Mouse (Mus musculus) T-helper 17 cell (primary cell): ENCODE results near the gene Synpo2.

Experiments used
- in situ Hi-C, 2 experiments: fragments of 300-600 bp; cut with MboI, MseI; formaldehyde crosslinking; loops; 1 replicate in 1 of 2; 2 replicates in 1 of 2; pipeline ENCODE4 v1.15.1; 2025; ENCODE audit warnings: high pct_unique_total_duplicates in 2 of 2

The Synpo2 gene

GRCm38 (mm10) chr3:123095111-123095510, 140.8 kb downstream of the Synpo2 start:
- in situ Hi-C loops: no loop called here

- in situ Hi-C loops: no loop called here
Observed at GRCm38 (mm10) chr3:123093640-123094361, 142.1 kb downstream of the Synpo2 start.

- in situ Hi-C loops: no loop called here
Observed at GRCm38 (mm10) chr3:123092913-123093639, 142.9 kb downstream of the Synpo2 start.

GRCm38 (mm10) chr3:123092442-123092841, 143.5 kb downstream of the Synpo2 start:
- in situ Hi-C loops: no loop called here

GRCm38 (mm10) chr3:123089297-123090020, 146.5 kb downstream of the Synpo2 start:
- in situ Hi-C loops: no loop called here

- in situ Hi-C loops: no loop called here
Observed at GRCm38 (mm10) chr3:123088284-123088683, 147.7 kb downstream of the Synpo2 start.

- in situ Hi-C loops: no loop called here
Observed at GRCm38 (mm10) chr3:123085871-123086501, 150.0 kb downstream of the Synpo2 start.

- in situ Hi-C loops: no loop called here
Observed at GRCm38 (mm10) chr3:123081665-123082064, 154.3 kb downstream of the Synpo2 start.

- in situ Hi-C loops: no loop called here
Observed at GRCm38 (mm10) chr3:123080943-123081342, 155.0 kb downstream of the Synpo2 start.

GRCm38 (mm10) chr3:123080017-123080725, 155.8 kb downstream of the Synpo2 start:
- in situ Hi-C loops: no loop called here

GRCm38 (mm10) chr3:123075759-123076158, 160.2 kb downstream of the Synpo2 start:
- in situ Hi-C loops: no loop called here

- in situ Hi-C loops: no loop called here
Observed at GRCm38 (mm10) chr3:123075034-123075433, 160.9 kb downstream of the Synpo2 start.

GRCm38 (mm10) chr3:123073351-123073750, 162.6 kb downstream of the Synpo2 start:
- in situ Hi-C loops: no loop called here

GRCm38 (mm10) chr3:123072472-123072871, 163.5 kb downstream of the Synpo2 start:
- in situ Hi-C loops: no loop called here

- in situ Hi-C loops: no loop called here
Observed at GRCm38 (mm10) chr3:123070996-123071395, 165.0 kb downstream of the Synpo2 start.

GRCm38 (mm10) chr3:123066836-123067235, 169.1 kb downstream of the Synpo2 start:
- in situ Hi-C loops: no loop called here

- in situ Hi-C loops: no loop called here
Observed at GRCm38 (mm10) chr3:123065466-123065865, 170.5 kb downstream of the Synpo2 start.

- in situ Hi-C loops: no loop called here
Observed at GRCm38 (mm10) chr3:123064186-123064585, 171.8 kb downstream of the Synpo2 start.

GRCm38 (mm10) chr3:123061931-123062330, 174.0 kb downstream of the Synpo2 start:
- in situ Hi-C loops: no loop called here

- in situ Hi-C loops: no loop called here
Observed at GRCm38 (mm10) chr3:123058832-123059231, 177.1 kb downstream of the Synpo2 start.

- in situ Hi-C loops: loop anchor here in 1 of 2 experiments (5.0 kb wide), 1 partner anchor 62 kb away; no protein-coding TSS in a partner anchor
Observed at GRCm38 (mm10) chr3:123054178-123054577, 181.8 kb downstream of the Synpo2 start.
